Mouse (Mus musculus) thymus, adult 2 months (tissue): ENCODE data around the gene Gm28729.

Source experiments
- CTCF ChIP-seq: fragments of 200-500 bp; IDR thresholded peaks from 2 replicates; pipeline ENCODE4 v1.5.1; 2012; ENCODE audit warnings: mild to moderate bottlenecking, control low read depth, low read length, moderate library complexity, borderline replicate concordance; ENCODE audit not compliant: control insufficient read depth, poor library complexity, insufficient read depth; ENCODE audit errors: extremely low read depth
- POLR2A ChIP-seq: fragments of 200-500 bp; IDR thresholded peaks from 2 replicates; pipeline ENCODE4 v1.6.1; 2012; ENCODE audit warnings: mild to moderate bottlenecking, low read length, control low read depth, moderate library complexity; ENCODE audit not compliant: control insufficient read depth, poor library complexity, insufficient read depth; ENCODE audit errors: extremely low read depth

DNA sequence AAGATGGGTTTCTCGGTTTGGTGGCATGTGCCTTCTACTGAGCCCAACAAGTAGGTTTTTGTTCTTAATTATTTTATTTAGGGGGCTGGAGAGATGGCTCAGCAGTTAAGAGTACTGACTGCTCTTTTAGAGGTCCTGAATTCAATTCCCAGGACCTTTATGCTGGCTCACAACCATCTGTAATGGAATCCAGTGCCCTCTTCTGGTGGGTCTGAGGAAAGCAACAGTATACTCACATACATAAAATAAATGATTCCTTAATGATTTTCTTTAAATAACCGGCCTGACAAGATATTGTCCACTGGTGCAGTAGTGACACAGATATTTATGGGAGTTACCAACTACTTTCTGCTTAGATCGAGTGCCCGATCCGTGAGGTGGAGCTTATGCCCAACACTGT lies 1.9 kb downstream of the Gm28729 start:
- TF ChIP-seq POLR2A (no peak), CTCF (no peak)
